Mouse (Mus musculus): ENCODE data around the gene Slc39a9. TPM values are rescaled to one million over a fixed set of nuclear protein-coding genes. Genes with fewer than 3 reads are reported as not detected.

Slc39a9 gene
- polyA plus RNA-seq, 1 experiment from 2014 or later = 28.7 TPM

DNA sequence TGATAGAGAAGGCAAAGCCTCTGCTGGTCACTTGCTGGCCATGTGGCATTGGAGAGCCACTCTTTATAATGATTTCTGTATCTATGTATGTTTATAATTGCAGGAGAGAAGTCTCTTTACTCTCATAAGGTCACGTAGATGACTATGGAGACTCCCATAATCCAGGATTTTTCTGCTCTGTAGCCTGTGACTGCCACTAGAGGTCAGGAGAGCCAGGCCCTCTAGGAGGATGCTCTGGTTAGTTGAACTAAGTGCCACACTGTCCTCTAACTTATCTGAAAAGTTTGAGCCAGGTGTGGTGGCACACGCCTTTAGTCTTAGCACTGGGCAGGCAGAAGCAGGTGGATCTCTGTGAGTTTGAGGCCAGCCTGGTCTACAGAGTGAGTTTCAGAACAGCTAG, 85.1 kb downstream of the Slc39a9 start:
- no peaks in the 10 kb centered on the region for H3K36me3 ChIP-seq
- no peak overlapping the region for H3K9ac ChIP-seq
- H3K27ac ChIP-seq = no peak overlapping the region
- 0 out of 2 replicates have a peak, but pooled peaks cover 2% of the 10 kb centered on the region for H3K27me3 ChIP-seq
- H3K4me2 ChIP-seq = no peak overlapping the region
- ATAC-seq (replicated peaks; ENCODE audit: low FRiP score) = no peak; the same call in 1 of the 2 replicates
- no peaks in the 10 kb centered on the region; the same call in 1 of the 2 replicates for H3K4me1 ChIP-seq
- WGBS = 59% methylated on average over 2 of the region's 2 CpGs
- no peaks in the 10 kb centered on the region for H3K9me3 ChIP-seq (replicated peaks)
- H3K4me3 ChIP-seq (replicated peaks) = no peak overlapping the region

DNA sequence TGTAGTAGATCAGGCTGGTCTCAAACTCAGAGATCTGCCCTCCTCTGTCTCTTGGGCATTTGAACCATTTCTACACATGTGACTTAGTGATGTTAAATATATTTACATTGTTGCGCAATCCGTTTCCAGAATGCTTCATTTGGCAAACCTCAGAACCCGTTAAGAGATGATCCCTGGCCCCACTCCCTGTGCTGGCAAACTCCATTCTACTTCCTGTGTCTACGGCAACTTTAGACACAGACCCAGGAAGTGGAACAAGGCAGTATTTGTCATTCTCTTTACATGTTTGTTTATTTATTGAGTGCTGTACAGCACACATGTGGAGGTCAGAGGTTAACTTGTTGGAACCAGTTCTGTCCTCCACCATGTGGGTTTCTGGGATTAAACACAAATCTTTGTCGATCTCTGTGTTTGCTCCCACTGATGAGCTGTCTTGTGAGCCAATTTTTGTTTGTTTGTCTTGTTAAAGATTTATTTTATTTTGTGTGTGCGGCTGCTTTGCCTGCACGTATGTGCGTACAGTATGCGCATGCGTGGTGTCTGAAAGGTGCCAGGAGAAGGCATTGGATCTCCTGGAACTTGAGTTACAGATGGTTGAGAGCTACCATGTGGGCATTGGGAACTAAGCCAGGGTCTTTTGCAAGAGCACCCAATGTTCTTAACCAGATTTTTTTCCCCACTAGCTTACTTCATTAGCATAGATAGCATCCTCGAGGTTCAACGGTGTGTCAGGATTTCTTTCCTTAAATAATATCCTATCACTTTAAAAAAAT, 86.3 kb downstream of the Slc39a9 start:
- no peak overlapping the region for H3K4me3 ChIP-seq (replicated peaks)
- H3K27ac ChIP-seq = no peak overlapping the region
- H3K9me3 ChIP-seq (replicated peaks) = no peaks in the 10 kb centered on the region
- 0 out of 2 replicates have a peak, but pooled peaks cover 2% of the 10 kb centered on the region for H3K27me3 ChIP-seq
- WGBS = 81% methylated on average over 12 of the region's 12 CpGs
- no peak for ATAC-seq (replicated peaks; ENCODE audit: low FRiP score)
- no peak overlapping the region for H3K9ac ChIP-seq
- no peaks in the 10 kb centered on the region for H3K36me3 ChIP-seq
- peaks cover 3% of the 10 kb centered on the region; the same call in 1 of the 2 replicates for H3K4me1 ChIP-seq
- H3K4me2 ChIP-seq = no peak overlapping the region

DNA sequence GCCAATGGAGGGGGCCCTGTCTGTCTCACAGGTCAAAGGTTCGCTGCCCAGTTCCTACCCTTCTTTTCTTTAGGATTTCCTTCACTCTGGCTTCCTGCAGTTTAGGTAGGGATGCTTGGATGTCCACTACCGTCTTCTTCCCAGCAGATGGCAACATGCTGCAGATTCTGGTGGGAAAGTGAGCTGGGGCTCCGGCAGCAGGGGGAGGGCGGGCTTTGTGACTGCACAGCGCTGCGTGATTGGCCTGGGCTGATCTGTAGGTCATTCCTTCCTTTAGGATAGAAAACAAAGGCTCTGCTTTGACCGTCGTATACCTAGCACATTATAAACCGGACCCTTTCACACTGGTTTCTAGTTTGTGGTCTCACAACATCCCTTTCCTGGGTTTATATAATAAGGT, 86.9 kb downstream of the Slc39a9 start:
- no peak overlapping the region for H3K9ac ChIP-seq
- H3K27ac ChIP-seq = no peak overlapping the region
- no peak overlapping the region for H3K4me3 ChIP-seq (replicated peaks)
- no peaks in the 10 kb centered on the region for H3K36me3 ChIP-seq
- peak overlapping the region; percentile 38 for H3K4me2 ChIP-seq
- H3K27me3 ChIP-seq = 0 out of 2 replicates have a peak, but pooled peaks cover 3% of the 10 kb centered on the region
- H3K4me1 ChIP-seq = 0 out of 2 replicates have a peak, but pooled peaks cover 4% of the 10 kb centered on the region
- peak; percentile 69; the same call in 1 of the 2 replicates for ATAC-seq (replicated peaks; ENCODE audit: low FRiP score)
- no peaks in the 10 kb centered on the region for H3K9me3 ChIP-seq (replicated peaks)
- 7% methylated on average over 9 of the region's 9 CpGs for WGBS

Other genes starting within 250 kb of the Slc39a9 start
- 11.3 and 12.3 TPM in 2 replicates for gene Dcaf5, start 207.3 kb upstream of the Slc39a9 start, polyA plus RNA-seq (2015; fragmentation: Nextera tagmentation; extraction: Ambion mirVana)
- 30.0 and 30.3 TPM in 2 replicates for gene Exd2, start 180.8 kb upstream of the Slc39a9 start, polyA plus RNA-seq (2015; fragmentation: Nextera tagmentation; extraction: Ambion mirVana)
- gene Galnt16, start 125.6 kb upstream of the Slc39a9 start, polyA plus RNA-seq (2015; fragmentation: Nextera tagmentation; extraction: Ambion mirVana) = 6.6 and 9.4 TPM in 2 replicates
- gene Erh, start 458 bp downstream of the Slc39a9 start, polyA plus RNA-seq (2015; fragmentation: Nextera tagmentation; extraction: Ambion mirVana) = 312 and 331 TPM in 2 replicates
- 1.8 and 2.0 TPM in 2 replicates for gene Plekhd1, start 48.7 kb downstream of the Slc39a9 start, polyA plus RNA-seq (2015; fragmentation: Nextera tagmentation; extraction: Ambion mirVana)
- 0.14 and 0.17 TPM in 2 replicates for gene Ccdc177, start 116.8 kb downstream of the Slc39a9 start, polyA plus RNA-seq (2015; fragmentation: Nextera tagmentation; extraction: Ambion mirVana)
- gene Susd6, start 146.6 kb downstream of the Slc39a9 start, polyA plus RNA-seq (2015; fragmentation: Nextera tagmentation; extraction: Ambion mirVana) = 15.2 and 15.6 TPM in 2 replicates